12 mouse cellular contexts compared by ENCODE assay signal in the genomic region with DNA sequence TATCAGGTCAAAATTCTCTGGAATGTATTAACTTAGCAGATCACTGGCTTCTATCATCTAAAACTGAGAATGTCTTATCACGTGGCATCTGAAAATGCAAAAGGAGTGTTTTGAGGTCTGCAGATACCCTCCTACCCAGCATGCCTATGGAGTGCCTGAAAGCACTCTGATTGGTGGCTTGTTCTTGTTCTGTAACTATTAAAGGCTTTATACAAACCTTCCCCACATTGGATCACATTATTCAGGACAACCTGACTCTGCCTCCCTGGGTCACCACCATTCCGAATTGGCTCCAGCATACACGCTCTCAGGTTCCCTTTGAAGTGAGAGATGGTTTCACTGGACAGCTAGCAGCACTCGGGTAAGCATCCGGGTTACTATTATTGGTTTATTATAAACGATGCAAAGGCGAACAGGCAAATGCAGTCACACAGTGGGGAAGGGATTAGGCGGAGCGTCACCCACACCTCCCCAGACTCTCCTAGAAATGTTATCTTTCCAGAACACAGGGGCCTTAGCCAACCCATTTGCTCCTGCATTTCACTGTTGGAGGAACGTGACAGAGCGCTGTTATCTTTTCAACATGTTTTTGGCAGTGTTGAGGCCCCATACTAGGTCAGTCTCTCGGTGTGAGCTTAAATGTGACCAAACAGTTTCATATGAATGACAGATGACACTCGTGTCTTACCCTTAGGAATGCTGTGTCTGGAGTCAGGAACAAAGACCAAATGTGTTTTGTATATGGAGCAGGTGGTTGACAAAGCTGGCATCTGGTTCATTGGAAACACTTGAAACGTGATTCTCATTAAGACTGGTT. TPM values are rescaled to one million over a fixed set of nuclear protein-coding genes. Genes with fewer than 3 reads are reported as not detected.
DNase-seq lines count a peak whose midpoint lies in the region; ATAC-seq and TF ChIP-seq lines count a peak whose summit lies in the region.
"Had no signal": no experiment of that assay in that cellular context is flagged by ENCODE, and none has a peak within 500 bp of the region (broad histone marks: within the 10 kb centered on the region; RNA-seq: fewer than 3 reads in every experiment).

No protein-coding gene starts in this region.

- H3K27ac ChIP-seq in forebrain, embryonic 10.5 days, result peak overlapping the region; percentile 56
- no peak overlapping the region for H3K27ac ChIP-seq in forebrain, embryonic 12.5 days
- no peak overlapping the region for H3K27ac ChIP-seq in midbrain, embryonic 11.5 days (ENCODE audit: low read depth, low read length)
- H3K27ac ChIP-seq in midbrain, embryonic 15.5 days, result no peak overlapping the region
- H3K27ac ChIP-seq in limb, embryonic 14.5 days (replicated peaks; ENCODE audit: low read depth, low read length), result no peak overlapping the region
- no peak overlapping the region for H3K27ac ChIP-seq in stomach, embryonic 15.5 days
- H3K27ac ChIP-seq in kidney, embryonic 15.5 days, result no peak overlapping the region
- H3K27ac ChIP-seq: hindbrain, embryonic 15.5 days had no signal

- no peaks in the 10 kb centered on the region for H3K9me3 ChIP-seq in forebrain, embryonic 10.5 days
- no peaks in the 10 kb centered on the region for H3K9me3 ChIP-seq in forebrain, embryonic 12.5 days
- H3K9me3 ChIP-seq in midbrain, embryonic 11.5 days (ENCODE audit: control insufficient read depth, low read length), result no peaks in the 10 kb centered on the region
- no peaks in the 10 kb centered on the region for H3K9me3 ChIP-seq in midbrain, embryonic 15.5 days
- no peaks in the 10 kb centered on the region for H3K9me3 ChIP-seq in limb, embryonic 14.5 days (ENCODE audit: control insufficient read depth, low read length)
- H3K9me3 ChIP-seq in stomach, embryonic 15.5 days, result no peaks in the 10 kb centered on the region
- H3K9me3 ChIP-seq in kidney, embryonic 15.5 days (replicated peaks), result no peaks in the 10 kb centered on the region
- H3K9me3 ChIP-seq: hindbrain, embryonic 15.5 days had no signal

- DNase-seq in forebrain, embryonic 10.5 days (ENCODE audit: extremely low spot score, low spot score), result no peak
- DNase-seq in midbrain, embryonic 11.5 days (ENCODE audit: low spot score, missing footprints), result peak; percentile 6
- peak; percentile 40 for DNase-seq in limb, embryonic 14.5 days (ENCODE audit: low spot score)
- no peak for DNase-seq in right cerebral cortex, adult 2 months (ENCODE audit: low spot score in 2 of 2)
- DNase-seq: adrenal gland, postnatal 36 days; cerebellum, postnatal 14 days; lung, adult 2 months had no signal

- no peak for ATAC-seq in forebrain, embryonic 12.5 days (ENCODE audit: low FRiP score)
- ATAC-seq in midbrain, embryonic 11.5 days (ENCODE audit: low FRiP score), result no peak
- no peak for ATAC-seq in midbrain, embryonic 15.5 days (replicated peaks)
- peak; percentile 75; the same call in 1 of the 2 replicates for ATAC-seq in limb, embryonic 14.5 days (ENCODE audit: low FRiP score, low read depth)
- peak; percentile 95 for ATAC-seq in stomach, embryonic 15.5 days (ENCODE audit: insufficient read depth, low FRiP score, low read depth)
- ATAC-seq in kidney, embryonic 15.5 days (replicated peaks; ENCODE audit: low FRiP score), result no peak; the same call in 1 of the 2 replicates

- H3K4me3 ChIP-seq in forebrain, embryonic 10.5 days, result no peak overlapping the region
- no peak overlapping the region for H3K4me3 ChIP-seq in forebrain, embryonic 12.5 days (replicated peaks)
- no peak overlapping the region for H3K4me3 ChIP-seq in midbrain, embryonic 11.5 days (ENCODE audit: low read depth, low read length)
- H3K4me3 ChIP-seq in midbrain, embryonic 15.5 days, result no peak overlapping the region
- H3K4me3 ChIP-seq in limb, embryonic 14.5 days (replicated peaks; ENCODE audit: low read length), result no peak overlapping the region
- no peak overlapping the region for H3K4me3 ChIP-seq in stomach, embryonic 15.5 days (replicated peaks)
- no peak overlapping the region for H3K4me3 ChIP-seq in kidney, embryonic 15.5 days (replicated peaks)
- H3K4me3 ChIP-seq: hindbrain, embryonic 15.5 days had no signal

- no peaks in the 10 kb centered on the region for H3K27me3 ChIP-seq in forebrain, embryonic 10.5 days (ENCODE audit: poor library complexity, severe bottlenecking)
- no peaks in the 10 kb centered on the region for H3K27me3 ChIP-seq in forebrain, embryonic 12.5 days
- no peaks in the 10 kb centered on the region for H3K27me3 ChIP-seq in midbrain, embryonic 11.5 days (ENCODE audit: control insufficient read depth, insufficient read depth, low read length)
- H3K27me3 ChIP-seq in midbrain, embryonic 15.5 days (replicated peaks), result no peaks in the 10 kb centered on the region
- no peaks in the 10 kb centered on the region for H3K27me3 ChIP-seq in limb, embryonic 14.5 days (ENCODE audit: control insufficient read depth, insufficient read depth, low read length)
- H3K27me3 ChIP-seq in stomach, embryonic 15.5 days (replicated peaks), result no peaks in the 10 kb centered on the region
- no peaks in the 10 kb centered on the region for H3K27me3 ChIP-seq in kidney, embryonic 15.5 days
- H3K27me3 ChIP-seq: hindbrain, embryonic 15.5 days had no signal

- H3K4me1 ChIP-seq in forebrain, embryonic 10.5 days, result peaks cover 12% of the 10 kb centered on the region
- no peaks in the 10 kb centered on the region for H3K4me1 ChIP-seq in forebrain, embryonic 12.5 days
- no peaks in the 10 kb centered on the region for H3K4me1 ChIP-seq in midbrain, embryonic 11.5 days (ENCODE audit: control insufficient read depth, insufficient read depth, low read length)
- no peaks in the 10 kb centered on the region; the same call in 1 of the 2 replicates for H3K4me1 ChIP-seq in midbrain, embryonic 15.5 days
- H3K4me1 ChIP-seq in limb, embryonic 14.5 days (ENCODE audit: control insufficient read depth, insufficient read depth, low read length), result no peaks in the 10 kb centered on the region
- no peaks in the 10 kb centered on the region for H3K4me1 ChIP-seq in stomach, embryonic 15.5 days
- no peaks in the 10 kb centered on the region for H3K4me1 ChIP-seq in kidney, embryonic 15.5 days
- H3K4me1 ChIP-seq: hindbrain, embryonic 15.5 days had no signal

- H3K9ac ChIP-seq in forebrain, embryonic 12.5 days, result no peak overlapping the region
- no peak overlapping the region for H3K9ac ChIP-seq in midbrain, embryonic 11.5 days (ENCODE audit: low read length)
- no peak overlapping the region for H3K9ac ChIP-seq in midbrain, embryonic 15.5 days
- H3K9ac ChIP-seq in limb, embryonic 14.5 days (ENCODE audit: low read depth, low read length, severe bottlenecking), result no peak overlapping the region
- no peak overlapping the region for H3K9ac ChIP-seq in stomach, embryonic 15.5 days
- H3K9ac ChIP-seq in kidney, embryonic 15.5 days, result no peak overlapping the region
- H3K9ac ChIP-seq: hindbrain, embryonic 15.5 days had no signal

- H3K36me3 ChIP-seq in forebrain, embryonic 10.5 days (replicated peaks), result no peaks in the 10 kb centered on the region
- H3K36me3 ChIP-seq in forebrain, embryonic 12.5 days (replicated peaks), result no peaks in the 10 kb centered on the region
- no peaks in the 10 kb centered on the region for H3K36me3 ChIP-seq in midbrain, embryonic 11.5 days (ENCODE audit: control insufficient read depth, insufficient read depth, low read length)
- H3K36me3 ChIP-seq in midbrain, embryonic 15.5 days (replicated peaks), result no peaks in the 10 kb centered on the region
- H3K36me3 ChIP-seq in limb, embryonic 14.5 days (ENCODE audit: control insufficient read depth, insufficient read depth, low read length), result no peaks in the 10 kb centered on the region
- no peaks in the 10 kb centered on the region for H3K36me3 ChIP-seq in stomach, embryonic 15.5 days
- H3K36me3 ChIP-seq in kidney, embryonic 15.5 days, result no peaks in the 10 kb centered on the region
- H3K36me3 ChIP-seq: hindbrain, embryonic 15.5 days had no signal

- TF ChIP-seq POLR2A in limb, embryonic 14.5 days (IDR thresholded peaks at IDR 0.05; ENCODE audit: borderline replicate concordance, extremely low read depth, insufficient read depth, insufficient read length), result no peak

- WGBS in forebrain, embryonic 10.5 days, result 71% methylated on average over 14 of the region's 14 CpGs
- 69% methylated on average over 14 of the region's 14 CpGs for WGBS in forebrain, embryonic 12.5 days
- 70% methylated on average over 14 of the region's 14 CpGs for WGBS in midbrain, embryonic 11.5 days
- WGBS in midbrain, embryonic 15.5 days, result 59% methylated on average over 14 of the region's 14 CpGs
- WGBS in limb, embryonic 14.5 days, result 50% methylated on average over 14 of the region's 14 CpGs
- WGBS in stomach, embryonic 15.5 days, result 67% methylated on average over 14 of the region's 14 CpGs
- 82% methylated on average over 14 of the region's 14 CpGs for WGBS in kidney, embryonic 15.5 days

- H3K4me2 ChIP-seq in forebrain, embryonic 12.5 days, result no peak overlapping the region
- no peak overlapping the region for H3K4me2 ChIP-seq in midbrain, embryonic 11.5 days
- H3K4me2 ChIP-seq in midbrain, embryonic 15.5 days, result no peak overlapping the region
- H3K4me2 ChIP-seq in limb, embryonic 14.5 days (replicated peaks; ENCODE audit: low read depth, low read length, severe bottlenecking), result no peak overlapping the region
- H3K4me2 ChIP-seq in stomach, embryonic 15.5 days, result no peak overlapping the region
- no peak overlapping the region for H3K4me2 ChIP-seq in kidney, embryonic 15.5 days
- H3K4me2 ChIP-seq: hindbrain, embryonic 15.5 days had no signal

RNA-seq across cellular contexts. Expression of a gene that starts 8.8 kb away (rescaled TPM):
- polyA plus RNA-seq in forebrain, embryonic 10.5 days (2016; fragmentation: Nextera tagmentation; extraction: Ambion mirVana), result 1.2 and 1.3 TPM in 2 replicates
- polyA plus RNA-seq in forebrain, embryonic 12.5 days (2016; fragmentation: Nextera tagmentation; extraction: Ambion mirVana), result 0.42 and 0.60 TPM in 2 replicates
- polyA plus RNA-seq in midbrain, embryonic 11.5 days (2014; fragmentation: Nextera tagmentation; extraction: Ambion mirVana), result 1.3 and 1.7 TPM in 2 replicates
- polyA plus RNA-seq in midbrain, embryonic 15.5 days (2015; fragmentation: Nextera tagmentation; extraction: Ambion mirVana), result 0.38 and 0.54 TPM in 2 replicates
- polyA plus RNA-seq in limb, embryonic 14.5 days (2012; rRNA removed), result 2.0 TPM in 2 replicates
- 1.4 and 2.4 TPM in 2 replicates for polyA plus RNA-seq in limb, embryonic 14.5 days (2014; fragmentation: Nextera tagmentation; extraction: Ambion mirVana)
- polyA plus RNA-seq in stomach, embryonic 15.5 days (2015; fragmentation: Nextera tagmentation; extraction: Ambion mirVana), result 4.4 and 11.1 TPM in 2 replicates
- 2.0 and 2.7 TPM in 2 replicates for polyA plus RNA-seq in kidney, embryonic 15.5 days (2015; fragmentation: Nextera tagmentation; extraction: Ambion mirVana)

Comparison
In these comparisons a context has a peak if more than half of its experiments do, and no peak if none do; other contexts are left out.
1. DNase-seq: peak in midbrain, embryonic 11.5 days (single experiment) and limb, embryonic 14.5 days (single experiment); none in forebrain, embryonic 10.5 days (single experiment) and right cerebral cortex, adult 2 months (0 of 2).
2. ATAC-seq: peak in limb, embryonic 14.5 days (single experiment) and stomach, embryonic 15.5 days (single experiment); none in forebrain, embryonic 12.5 days (single experiment), midbrain, embryonic 11.5 days (single experiment), midbrain, embryonic 15.5 days (single experiment) and kidney, embryonic 15.5 days (single experiment).